Mouse (Mus musculus): Measurements from ENCODE around the gene Mrps18a. TPM values are rescaled to one million over a fixed set of nuclear protein-coding genes. Genes with fewer than 3 reads are reported as not detected.

Gene Mrps18a
- 10 to 100 TPM; 24.6 to 26.4 TPM for total RNA-seq (2023)

GRCm38 (mm10) chr17:46110402-46111289 lies at the start of gene Mrps18a:
Mrps18a (plus strand) TSS chr17:46110986.

GRCm38 (mm10) chr17:46143578-46144423 lies 33.0 kb downstream of the Mrps18a start, which contains the start of gene Rsph9:
Rsph9 (minus strand) TSS chr17:46144216.

GRCm38 (mm10) chr17:46152847-46153782 lies 42.3 kb downstream of the Mrps18a start, which contains the start of gene Mad2l1bp:
Mad2l1bp (minus strand) TSS chr17:46153553.

GRCm38 (mm10) chr17:46160686-46161085 lies 49.9 kb downstream of the Mrps18a start, which contains the start of gene Gtpbp2:
Gtpbp2 (plus strand) TSS chr17:46161032.

Other genes with a start within 250 kb of the Mrps18a start
- 10 to 100 TPM; 33.7 to 40.6 TPM for gene Vegfa, start 78.6 kb upstream of the Mrps18a start, total RNA-seq (2023)
- under 1 TPM in 1 of 2 experiments, not detected in 1; 0.61 TPM for gene Rsph9, start 33.2 kb downstream of the Mrps18a start, total RNA-seq (2023)
- 10 to 100 TPM; 16.6 to 20.6 TPM for gene Mad2l1bp, start 42.6 kb downstream of the Mrps18a start, total RNA-seq (2023)
- gene Gtpbp2, start 50.0 kb downstream of the Mrps18a start, total RNA-seq (2023): 100 to 1,000 TPM; 128 to 138 TPM
- gene Polh, start 91.7 kb downstream of the Mrps18a start, total RNA-seq (2023): 10 to 100 TPM; 21.0 TPM
- 10 to 100 TPM; 20.3 to 22.9 TPM for gene Xpo5, start 91.8 kb downstream of the Mrps18a start, total RNA-seq (2023)
- 10 to 100 TPM; 22.6 to 22.7 TPM for gene Polr1c, start 137.1 kb downstream of the Mrps18a start, total RNA-seq (2023)
- gene Yipf3, start 137.1 kb downstream of the Mrps18a start, total RNA-seq (2023): 10 to 100 TPM; 75.7 to 76.7 TPM
- 1 to 10 TPM in 1 of 2 experiments, under 1 TPM in 1; 0.79 to 1.6 TPM for gene Lrrc73, start 142.5 kb downstream of the Mrps18a start, total RNA-seq (2023)
- gene Tjap1, start 172.0 kb downstream of the Mrps18a start, total RNA-seq (2023): 10 to 100 TPM; 24.1 to 29.3 TPM
- not detected for gene Dlk2, start 186.4 kb downstream of the Mrps18a start, total RNA-seq (2023)
- gene Abcc10, start 217.4 kb downstream of the Mrps18a start, total RNA-seq (2023): 1 to 10 TPM; 6.4 to 6.8 TPM

Measured in neutrophil, adult 83 days (primary cell).